Mouse (Mus musculus) heart, postnatal 10 days (tissue): Measurements from ENCODE around the gene Golga2. TPM values are rescaled to one million over a fixed set of nuclear protein-coding genes. Genes with fewer than 3 reads are reported as not detected.
"Not testable (repeated sequence)": the region's sequence is repeated elsewhere in the genome, so short reads cannot be mapped to it uniquely, and the experiment has no call there.

Source experiments
- DNase-seq, 2 experiments: peaks; one replicate each; pipeline ENCODE4 v3.0.0; 2021
- intact Hi-C: fragments of 180-260 bp; cut with DNase I; formaldehyde crosslinking; loops from one replicate; pipeline ENCODE4 v1.15.1; 2025
- total RNA-seq, 2 experiments: library from RNA; stranded (reverse); gene quantifications; 2 replicates each; pipeline ENCODE4 v1.2.3; 2021

The Golga2 gene
- total RNA-seq, 2 experiments from 2014 or later = 73.7 to 74.8 TPM

GRCm38 (mm10) chr2:32287923-32288367 is 761 bp downstream of the Golga2 start, which contains the start of gene Swi5:
Swi5 (minus strand) TSS chr2:32288075.
- peak; percentile 99 for DNase-seq
- intact Hi-C loops = loop anchor here (5.0 kb wide), 1 partner anchor 156 kb away; no protein-coding TSS in a partner anchor

- intact Hi-C loops = loop anchor here (5.0 kb wide), 1 partner anchor 156 kb away; no protein-coding TSS in a partner anchor
- DNase-seq = peak in 1 of 2 experiments; percentile 48
Measured at GRCm38 (mm10) chr2:32288371-32288931, 1.3 kb downstream of the Golga2 start.

- DNase-seq = peak in 1 of 2 experiments; percentile 54
- intact Hi-C loops = loop anchor here (5.0 kb wide), 1 partner anchor 157 kb away; no protein-coding TSS in a partner anchor
Measured at GRCm38 (mm10) chr2:32289578-32289977, 2.4 kb downstream of the Golga2 start.

- intact Hi-C loops = no loop called here
- peak; percentile 85 to 88 for DNase-seq
Measured at GRCm38 (mm10) chr2:32294348-32294747, 7.2 kb downstream of the Golga2 start.

GRCm38 (mm10) chr2:32295285-32295684 is 8.1 kb downstream of the Golga2 start:
- intact Hi-C loops = no loop called here
- DNase-seq = no peak

- DNase-seq, intact Hi-C loops: not testable (repeated sequence)
Measured at GRCm38 (mm10) chr2:32295842-32296241, 8.7 kb downstream of the Golga2 start.

- DNase-seq = no peak
- intact Hi-C loops = no loop called here
Measured at GRCm38 (mm10) chr2:32299469-32299868, 12.3 kb downstream of the Golga2 start.

- intact Hi-C loops = no loop called here
Measured at GRCm38 (mm10) chr2:32302952-32303351, 15.8 kb downstream of the Golga2 start.

GRCm38 (mm10) chr2:32304145-32304832 is 17.1 kb downstream of the Golga2 start:
- DNase-seq = peak; percentile 43 to 71
- intact Hi-C loops = no loop called here

More at GRCm38 (mm10) chr2:32302952-32303351, 15.8 kb downstream of the Golga2 start:
- no peak for DNase-seq

- intact Hi-C loops = no loop called here
- DNase-seq = no peak
Measured at GRCm38 (mm10) chr2:32305668-32306067, 18.5 kb downstream of the Golga2 start.

GRCm38 (mm10) chr2:32306176-32306575 is 19.0 kb downstream of the Golga2 start:
- intact Hi-C loops = no loop called here
- no peak for DNase-seq

GRCm38 (mm10) chr2:32307247-32307798 is 20.1 kb downstream of the Golga2 start:
- DNase-seq = no peak
- intact Hi-C loops = no loop called here

GRCm38 (mm10) chr2:32307941-32308760 is 21.0 kb downstream of the Golga2 start:
- intact Hi-C loops = no loop called here
- DNase-seq = peak; percentile 57 to 77

GRCm38 (mm10) chr2:32308870-32309568 is 21.8 kb downstream of the Golga2 start:
- no peak for DNase-seq
- intact Hi-C loops = no loop called here

- no peak for DNase-seq
- intact Hi-C loops = no loop called here
Measured at GRCm38 (mm10) chr2:32310096-32310845, 23.1 kb downstream of the Golga2 start.

GRCm38 (mm10) chr2:32311443-32312317 is 24.5 kb downstream of the Golga2 start:
- intact Hi-C loops = no loop called here
- no peak for DNase-seq

- intact Hi-C loops = no loop called here
Measured at GRCm38 (mm10) chr2:32312318-32312964, 25.3 kb downstream of the Golga2 start.

GRCm38 (mm10) chr2:32314831-32315230 is 27.6 kb downstream of the Golga2 start:
- intact Hi-C loops = no loop called here

More at GRCm38 (mm10) chr2:32312318-32312964, 25.3 kb downstream of the Golga2 start:
- peak; percentile 74 to 83 for DNase-seq

More at GRCm38 (mm10) chr2:32314831-32315230, 27.6 kb downstream of the Golga2 start:
- DNase-seq = no peak
